Mouse (Mus musculus) limb, embryonic 14.5 days (tissue): ENCODE results near the gene Sucla2. TPM values are rescaled to one million over a fixed set of nuclear protein-coding genes. Genes with fewer than 3 reads are reported as not detected.

Experiments
- ATAC-seq: fragments of 200-750 bp; cut with Nextera tagmentation; 2 replicates; pipeline ENCODE4 v1.8.0; 2017; ENCODE audit warnings: low read depth, moderate number of reproducible peaks, moderate TSS enrichment; ENCODE audit not compliant: low FRiP score
- DNase-seq: peaks from one replicate; pipeline ENCODE4 v3.0.0-alpha.2; 2015; ENCODE audit warnings: low spot score
- H3K27ac ChIP-seq: fragments of 300-500 bp; sonication (generic); replicated peaks from 2 replicates; pipeline ENCODE4 v1.5.1; 2014; ENCODE audit warnings: low read depth, mild to moderate bottlenecking, low read length, moderate library complexity, mixed read lengths
- H3K27me3 ChIP-seq: fragments of 300-500 bp; sonication (generic); 2 replicates; pipeline ENCODE4 v1.6.1; 2014; ENCODE audit warnings: low read length, mixed read lengths; ENCODE audit not compliant: control insufficient read depth, insufficient read depth
- H3K36me3 ChIP-seq: fragments of 300-500 bp; sonication (generic); 2 replicates; pipeline ENCODE4 v1.6.1; 2014; ENCODE audit warnings: mild to moderate bottlenecking, low read length, moderate library complexity, mixed read lengths; ENCODE audit not compliant: control insufficient read depth, insufficient read depth
- H3K4me1 ChIP-seq: fragments of 300-500 bp; sonication (generic); 2 replicates; pipeline ENCODE4 v1.6.1; 2014; ENCODE audit warnings: antibody characterized with exemption, low read length, mixed read lengths; ENCODE audit not compliant: control insufficient read depth, insufficient read depth
- H3K4me2 ChIP-seq: fragments of 300-500 bp; sonication (generic); replicated peaks from 2 replicates; pipeline ENCODE4 v1.6.1; 2014; ENCODE audit warnings: low read depth, mild to moderate bottlenecking, low read length, moderate library complexity; ENCODE audit not compliant: severe bottlenecking
- H3K4me3 ChIP-seq: fragments of 300-500 bp; sonication (generic); replicated peaks from 2 replicates; pipeline ENCODE4 v1.5.1; 2014; ENCODE audit warnings: low read length
- H3K9ac ChIP-seq: fragments of 300-500 bp; sonication (generic); 2 replicates; pipeline ENCODE4 v1.6.1; 2014; ENCODE audit warnings: mild to moderate bottlenecking, low read depth, low read length, moderate library complexity; ENCODE audit not compliant: severe bottlenecking
- H3K9me3 ChIP-seq: fragments of 300-500 bp; sonication (generic); 2 replicates; pipeline ENCODE4 v1.6.1; 2016; ENCODE audit warnings: low read length; ENCODE audit not compliant: control insufficient read depth
- POLR2A ChIP-seq: fragments of 200-500 bp; IDR thresholded peaks from 2 replicates; pipeline ENCODE4 v1.8.0; 2012; ENCODE audit warnings: inconsistent platforms, mild to moderate bottlenecking, moderate library complexity, borderline replicate concordance; ENCODE audit not compliant: insufficient read depth, insufficient read length; ENCODE audit errors: extremely low read depth
- WGBS: fragments of 180-500 bp; shearing (Covaris S2); extraction: QIAGEN DNeasy Blood & Tissue Kit; methylation state at CpG from one replicate; pipeline ENCODE4 v1.1.7; 2014; 5-methylcytosine and 5-hydroxymethylcytosine counted together
- polyA plus RNA-seq, 2 experiments: library from polyadenylated mRNA; depleted of rRNA in 1 of 2; stranded (reverse) in 1 of 2; unstranded in 1 of 2; fragments of >200 nt; fragmentation: Nextera tagmentation in 1 of 2; extraction: Ambion mirVana in 1 of 2; gene quantifications; 2 replicates each; pipeline versions ENCODE4 v1.2.1 to v1.2.3; 2012 to 2014

Gene Sucla2
- polyA plus RNA-seq, 2 experiments, result 55.6 to 94.4 TPM

GRCm38 (mm10) chr14:73620880-73621279 lies 95.8 kb downstream of the Sucla2 start:
- Histone ChIP-seq H3K4me3 (no peak overlapping the region), H3K9ac (no peak overlapping the region), H3K4me2 (no peak overlapping the region), H3K27me3 (no peaks in the 10 kb centered on the region), H3K27ac (no peak overlapping the region), H3K9me3 (peaks cover 7% of the 10 kb centered on the region; the same call in 1 of the 2 replicates), H3K4me1 (no peaks in the 10 kb centered on the region), H3K36me3 (no peaks in the 10 kb centered on the region)
- no peak for ATAC-seq
- no peak for DNase-seq
- 76% methylated on average over 3 of the region's 3 CpGs for WGBS
- no peak for TF ChIP-seq POLR2A

- DNase-seq, result no peak
Observed at GRCm38 (mm10) chr14:73622988-73623387, 97.9 kb downstream of the Sucla2 start.

GRCm38 (mm10) chr14:73625469-73625868 lies 100.3 kb downstream of the Sucla2 start:
- Histone ChIP-seq H3K9ac (no peak overlapping the region), H3K27me3 (no peaks in the 10 kb centered on the region), H3K4me3 (no peak overlapping the region), H3K27ac (no peak overlapping the region), H3K4me1 (no peaks in the 10 kb centered on the region), H3K36me3 (no peaks in the 10 kb centered on the region), H3K4me2 (no peak overlapping the region), H3K9me3 (no peaks in the 10 kb centered on the region)
- DNase-seq (no peak), ATAC-seq (no peak)
- TF ChIP-seq POLR2A, result no peak
- 59% methylated on average over 3 of the region's 3 CpGs for WGBS

More at GRCm38 (mm10) chr14:73622988-73623387, 97.9 kb downstream of the Sucla2 start:
- H3K4me3 ChIP-seq, result no peak overlapping the region
- no peaks in the 10 kb centered on the region for H3K4me1 ChIP-seq
- WGBS, result 96% methylated on average over 1 of the region's 1 CpGs
- H3K27ac ChIP-seq, result no peak overlapping the region
- no peaks in the 10 kb centered on the region for H3K36me3 ChIP-seq
- H3K27me3 ChIP-seq, result no peaks in the 10 kb centered on the region
- ATAC-seq, result no peak
- TF ChIP-seq POLR2A, result no peak
- H3K9me3 ChIP-seq, result peaks cover 7% of the 10 kb centered on the region; the same call in 1 of the 2 replicates
- H3K9ac ChIP-seq, result no peak overlapping the region
- no peak overlapping the region for H3K4me2 ChIP-seq

- ATAC-seq, result no peak
- no peak for DNase-seq
- WGBS, result 95% methylated on average over 4 of the region's 4 CpGs
- H3K27ac ChIP-seq, result no peak overlapping the region
- H3K9ac ChIP-seq, result no peak overlapping the region
- no peak overlapping the region for H3K4me2 ChIP-seq
- no peaks in the 10 kb centered on the region for H3K4me1 ChIP-seq
- H3K4me3 ChIP-seq, result no peak overlapping the region
- no peaks in the 10 kb centered on the region for H3K9me3 ChIP-seq
- no peaks in the 10 kb centered on the region for H3K27me3 ChIP-seq
- TF ChIP-seq POLR2A, result no peak
- no peaks in the 10 kb centered on the region for H3K36me3 ChIP-seq
Observed at GRCm38 (mm10) chr14:73631511-73631910, 106.4 kb downstream of the Sucla2 start.

DNA sequence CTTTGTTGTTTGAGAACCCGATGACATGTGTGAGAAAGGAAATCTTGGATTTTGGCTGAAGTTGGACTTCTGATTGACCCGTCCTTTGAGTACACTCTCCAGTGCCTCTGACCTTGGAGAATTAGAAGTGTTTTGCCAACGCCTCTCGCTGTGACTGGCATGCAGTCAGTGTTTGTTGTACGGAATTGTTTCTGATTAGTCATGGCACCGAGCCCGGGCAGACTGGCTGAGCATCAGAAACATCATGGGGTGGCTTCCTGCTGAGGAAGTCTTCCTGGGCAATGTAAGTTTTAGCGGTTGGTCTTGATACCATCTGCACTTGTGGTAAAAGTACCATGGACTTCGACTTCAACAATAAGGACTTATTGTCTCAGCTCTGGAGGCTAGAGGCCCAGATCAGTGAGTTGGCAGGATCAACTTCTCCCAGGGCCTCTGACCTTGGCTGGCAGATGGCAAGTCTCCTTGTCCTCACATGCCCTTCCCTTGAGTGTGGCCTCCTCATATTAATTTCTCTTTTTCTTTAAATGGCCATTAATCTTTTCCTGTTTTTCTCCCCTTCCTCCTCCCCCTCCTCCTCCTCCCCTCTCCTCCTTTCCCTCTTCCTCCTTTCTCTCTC lies 107.6 kb downstream of the Sucla2 start:
- ATAC-seq, result no peak
- H3K36me3 ChIP-seq, result no peaks in the 10 kb centered on the region
- no peak for TF ChIP-seq POLR2A
- no peaks in the 10 kb centered on the region for H3K27me3 ChIP-seq
- no peak overlapping the region for H3K9ac ChIP-seq
- H3K9me3 ChIP-seq, result no peaks in the 10 kb centered on the region
- no peak overlapping the region for H3K27ac ChIP-seq
- no peak overlapping the region for H3K4me2 ChIP-seq
- no peak for DNase-seq
- no peaks in the 10 kb centered on the region for H3K4me1 ChIP-seq
- no peak overlapping the region for H3K4me3 ChIP-seq
- WGBS, result 82% methylated on average over 9 of the region's 9 CpGs
